Mouse (Mus musculus) cerebellum, adult 11-12 months (tissue): ENCODE results near the gene Tbcd.

ENCODE experiments used
- DNase-seq: peaks from one replicate; pipeline ENCODE4 v3.0.0; 2022

Tbcd gene

DNA sequence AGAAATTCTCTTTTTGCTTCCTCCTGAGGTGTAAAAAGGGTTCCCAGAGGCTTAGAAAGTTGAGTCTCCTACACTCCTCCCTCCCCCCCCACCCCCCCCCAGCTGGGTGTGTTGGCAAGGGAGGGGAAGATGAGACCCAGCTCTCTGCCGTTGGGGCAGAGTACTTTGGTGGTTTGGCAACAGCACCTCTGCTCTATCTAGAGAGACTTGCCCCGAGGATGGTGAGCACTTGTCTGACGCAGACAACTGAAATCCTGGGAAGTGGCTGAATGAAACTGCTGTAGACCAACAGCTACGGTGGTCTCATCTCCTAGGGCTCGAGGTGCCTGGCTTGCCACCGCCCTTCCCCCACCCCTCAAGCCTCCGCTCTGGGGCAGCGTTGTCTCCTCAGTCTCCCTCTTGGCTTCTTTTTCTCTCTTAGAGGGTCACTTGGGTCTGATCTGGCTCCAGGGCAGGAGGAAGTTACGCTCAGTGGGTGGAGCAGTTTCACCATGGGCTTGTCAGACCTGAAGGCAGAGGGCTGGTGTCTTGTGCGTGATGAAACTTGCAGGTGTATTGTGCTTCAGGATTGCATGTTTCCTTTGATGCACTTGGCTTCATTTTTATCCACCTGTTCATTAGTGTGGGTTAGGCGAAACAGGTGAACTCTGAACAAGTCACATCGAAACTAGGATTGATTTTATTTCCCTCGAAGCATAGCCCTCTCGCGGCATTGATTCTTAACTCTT lies 27.9 kb downstream of the Tbcd start:
- no peak for DNase-seq

DNA sequence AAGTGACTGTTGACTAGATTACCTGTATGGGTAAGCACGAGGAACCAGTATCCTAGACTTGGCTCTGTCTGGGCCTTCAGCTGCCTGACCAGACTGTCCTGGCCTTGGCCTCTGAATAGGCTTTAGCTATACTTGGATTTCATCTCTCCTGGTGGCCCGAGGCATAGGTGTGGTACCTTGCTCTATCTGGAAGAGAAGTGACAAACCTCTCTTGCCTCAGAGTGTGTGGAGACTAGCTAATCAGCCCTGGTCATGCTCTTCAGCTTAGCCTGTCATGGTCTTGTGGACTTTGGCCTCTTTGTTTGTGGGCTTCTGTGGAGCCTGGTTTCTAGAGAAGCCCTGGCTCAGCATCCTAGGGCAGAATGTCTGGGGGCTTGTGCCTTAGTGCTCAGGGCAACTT lies 29.4 kb downstream of the Tbcd start:
- no peak for DNase-seq

DNA sequence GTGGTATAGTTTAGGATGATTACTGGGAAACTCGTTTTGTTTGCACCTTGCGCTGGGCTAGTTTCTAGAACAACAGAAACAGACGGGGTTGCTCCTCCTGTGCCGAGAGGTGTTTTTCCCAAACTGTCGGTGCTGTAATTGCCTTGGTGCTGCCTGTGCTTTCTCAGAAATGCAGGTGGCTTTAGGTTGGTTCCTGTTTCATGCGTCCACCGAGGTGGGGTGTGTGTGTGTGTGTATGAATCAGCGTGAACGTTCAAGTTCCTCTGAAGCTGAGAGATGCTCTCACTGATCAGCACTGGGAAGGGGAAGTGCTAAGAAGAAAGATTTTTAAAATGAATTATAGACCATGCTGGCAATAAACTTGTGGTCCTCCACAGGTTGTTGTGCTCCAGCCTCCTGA lies 34.1 kb downstream of the Tbcd start:
- DNase-seq: no peak

DNA sequence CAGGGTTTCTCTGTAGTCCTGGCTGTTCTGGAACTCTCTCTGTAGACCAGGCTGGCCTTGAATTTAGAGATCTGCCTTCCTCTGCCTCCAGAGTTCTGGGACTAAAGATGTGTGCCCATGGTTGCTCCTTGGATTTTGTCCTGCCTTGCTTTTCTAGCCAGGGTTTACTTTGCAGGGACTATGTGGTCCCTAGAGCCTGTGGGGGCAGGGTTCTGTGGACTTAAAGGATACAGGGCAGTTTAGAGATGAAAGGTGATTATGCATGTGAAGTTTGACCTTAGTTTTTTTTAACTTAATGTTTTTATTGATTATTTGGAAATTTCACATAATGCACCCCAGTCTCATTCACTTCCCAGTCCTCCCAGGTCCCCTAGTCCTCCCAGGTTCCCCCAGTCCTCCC lies 38.9 kb downstream of the Tbcd start:
- DNase-seq: no peak

DNA sequence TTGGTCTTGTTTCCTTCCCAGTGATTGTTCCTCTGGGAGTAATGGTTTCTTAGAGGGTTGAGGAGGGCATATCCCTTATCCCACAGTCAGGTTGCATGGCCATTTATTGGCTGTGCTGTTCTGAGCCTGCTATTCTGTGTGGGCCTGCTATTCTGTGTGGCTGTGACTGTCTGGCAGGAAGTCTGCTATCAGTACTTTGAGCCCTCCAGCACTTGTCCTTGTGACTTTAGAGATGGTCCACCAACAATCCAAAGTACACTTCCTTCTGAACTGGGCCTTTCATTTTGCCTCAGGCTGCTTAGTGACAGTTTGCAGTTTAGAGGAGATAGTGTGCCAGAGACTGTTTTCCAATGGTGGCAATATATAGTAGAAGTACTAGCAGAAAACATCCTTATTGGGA lies 48.8 kb downstream of the Tbcd start:
- no peak for DNase-seq

DNA sequence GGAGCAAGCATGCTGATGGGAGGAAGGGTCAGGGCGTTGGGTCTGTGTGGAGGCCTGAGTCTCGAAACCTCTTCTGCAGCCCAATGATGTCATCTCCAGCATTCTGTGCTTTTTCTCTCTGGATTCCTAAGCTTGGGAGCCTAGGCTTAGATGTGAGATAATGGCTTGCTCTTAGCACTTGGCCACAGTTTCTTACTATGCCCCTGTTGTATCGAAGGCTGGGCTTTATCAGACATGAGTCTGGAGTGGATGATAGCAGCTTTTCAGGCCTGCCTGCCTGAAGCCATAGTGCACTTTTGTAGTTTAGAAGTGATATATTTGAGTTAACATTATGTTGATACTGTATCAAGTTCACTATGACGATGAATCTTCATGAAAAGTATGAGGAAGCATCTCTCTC lies 49.8 kb downstream of the Tbcd start:
- no peak for DNase-seq

DNA sequence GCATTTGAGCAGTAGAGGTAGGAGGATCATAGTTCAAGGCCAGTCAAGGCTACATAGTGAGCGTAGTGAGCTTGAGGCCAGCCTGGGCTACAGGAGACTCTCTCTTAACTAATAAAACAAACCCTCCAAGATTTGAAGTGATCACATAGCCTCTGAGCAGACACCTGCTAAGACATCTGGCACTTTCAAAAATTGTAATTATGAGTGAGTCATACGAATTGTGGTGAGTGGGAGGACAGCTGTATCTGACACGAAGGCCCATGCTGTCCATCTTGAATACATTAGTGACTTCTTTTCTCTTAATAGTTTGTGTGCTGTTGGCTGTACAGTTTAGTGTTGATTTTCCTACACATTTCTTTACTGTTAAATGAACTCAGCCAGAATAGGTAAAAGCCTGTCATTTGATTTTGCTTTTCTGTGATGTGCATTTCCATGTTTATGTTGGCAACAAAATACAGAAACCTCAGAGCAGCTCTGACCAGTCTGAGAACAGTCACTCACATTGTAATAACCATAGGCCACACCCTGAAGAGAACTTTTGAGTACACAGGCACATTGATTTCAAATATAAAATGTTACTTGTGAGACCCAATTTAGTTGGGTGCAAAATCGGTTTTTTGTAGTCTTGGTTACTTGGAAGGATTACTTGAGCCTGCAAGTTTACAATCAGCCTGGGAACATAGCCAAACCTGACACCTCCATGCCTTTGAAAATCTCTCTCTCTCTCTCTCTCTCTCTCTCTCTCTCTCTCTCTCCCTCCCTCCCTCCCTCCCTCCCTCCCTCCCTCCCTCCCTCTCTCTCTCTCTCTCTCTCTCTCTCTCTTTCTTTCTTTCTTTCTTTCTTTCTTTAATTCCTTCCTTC lies 50.5 kb downstream of the Tbcd start:
- no peak for DNase-seq

DNA sequence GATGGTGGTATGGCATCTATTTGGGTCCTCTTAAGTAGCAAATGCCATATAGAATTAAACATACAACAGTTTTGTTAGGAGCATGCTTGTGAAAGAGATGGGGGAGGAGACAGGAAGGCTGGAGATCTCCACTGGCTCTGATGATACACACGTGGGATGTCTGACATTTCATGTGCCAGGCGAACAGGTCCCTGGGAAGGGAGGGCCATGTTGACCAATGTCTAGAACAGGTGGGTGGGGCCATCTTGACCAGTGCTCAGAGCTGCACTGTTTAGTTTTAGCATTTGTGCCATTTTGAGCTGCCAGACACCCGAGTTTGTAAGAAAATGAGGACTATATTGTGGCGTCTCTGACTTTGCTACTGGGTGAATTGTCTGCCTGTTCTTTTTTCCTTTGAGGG lies 56.7 kb downstream of the Tbcd start:
- no peak for DNase-seq

DNA sequence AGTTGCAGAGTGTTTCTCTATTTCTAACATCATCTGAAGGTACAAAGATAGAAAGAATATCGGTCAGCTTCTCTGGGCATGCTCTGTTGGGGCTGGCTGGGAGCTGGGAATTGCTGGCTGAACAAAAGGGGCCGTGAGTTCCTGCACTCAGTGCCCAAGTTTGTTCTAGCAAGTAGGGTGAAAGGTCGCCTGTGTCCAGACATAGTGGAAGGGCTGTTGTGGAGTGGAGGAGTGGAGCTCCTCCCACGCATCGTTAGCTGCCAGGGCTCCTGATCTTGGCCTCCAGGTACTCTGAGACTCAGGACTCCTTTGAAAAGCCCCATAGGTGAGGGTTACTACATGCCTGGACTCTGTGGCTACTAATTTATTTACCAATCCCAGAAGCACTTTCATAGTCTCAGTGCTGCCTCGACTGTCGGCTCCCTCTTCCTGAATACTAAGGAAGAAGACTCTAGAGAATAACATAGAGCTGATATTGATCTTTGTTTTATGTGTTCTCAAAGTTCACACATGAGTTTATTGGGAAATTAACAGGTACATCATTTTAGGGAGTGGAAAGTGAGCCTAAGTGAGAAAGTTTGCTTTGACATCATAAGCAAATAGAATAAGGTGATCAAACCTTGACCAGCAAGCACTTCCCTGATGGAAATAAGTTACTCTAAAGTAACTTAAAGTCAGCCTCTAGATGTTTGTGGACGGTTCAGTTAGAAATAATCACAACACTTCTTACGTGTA lies 58.9 kb downstream of the Tbcd start:
- DNase-seq: no peak

DNA sequence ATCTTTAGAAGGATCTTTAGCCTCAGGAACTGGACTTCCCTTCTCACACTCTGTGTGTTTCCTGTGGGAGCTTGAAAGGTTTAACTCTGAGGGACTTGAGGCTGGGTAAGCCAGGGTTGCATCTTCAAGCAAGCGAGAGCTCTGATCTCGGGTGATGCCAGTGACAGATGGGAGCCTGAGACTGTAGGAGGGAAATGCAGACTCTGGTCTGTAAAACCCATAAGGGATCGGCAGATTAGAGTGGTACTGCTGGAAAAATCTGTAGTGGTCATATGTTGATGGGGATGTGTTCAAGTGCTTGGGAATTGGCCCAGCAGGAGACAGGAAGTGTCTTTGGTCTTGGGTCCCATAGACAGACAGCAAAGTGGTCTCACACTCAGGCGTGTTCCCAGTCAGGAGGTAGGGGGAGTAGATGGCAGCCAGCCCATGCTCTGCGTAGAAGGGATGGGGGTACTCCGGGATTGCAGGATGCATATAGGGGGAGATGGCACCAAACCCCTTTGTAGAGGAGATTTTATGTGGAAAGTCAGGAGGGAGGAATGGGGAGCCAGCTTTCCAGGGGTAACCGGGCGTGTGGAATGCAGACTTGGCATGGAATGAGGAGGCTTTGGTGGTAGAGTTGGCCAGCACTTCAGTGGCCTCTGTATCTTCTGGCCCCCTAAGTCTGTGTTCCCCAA lies 61.3 kb downstream of the Tbcd start:
- DNase-seq: peak; percentile 37

DNA sequence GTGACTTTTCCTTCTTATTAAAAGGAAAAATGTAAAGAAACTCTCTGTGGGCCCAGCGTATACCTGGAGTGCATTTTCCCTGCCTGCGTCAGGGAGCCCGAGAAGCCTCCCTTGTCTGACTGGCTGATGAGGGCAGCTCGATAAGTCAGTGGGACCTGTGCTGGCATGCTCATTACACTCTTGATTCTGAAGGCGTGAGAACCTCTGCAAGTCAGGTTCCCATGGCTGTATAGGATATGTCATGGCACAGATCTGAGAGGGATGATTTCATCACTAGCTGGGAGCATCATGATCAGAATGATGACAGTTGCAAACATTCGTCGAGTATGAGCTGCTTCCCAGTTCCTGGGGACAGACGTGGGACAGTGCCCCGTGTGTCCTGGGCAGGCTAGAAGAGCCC lies 64.2 kb downstream of the Tbcd start:
- DNase-seq: no peak

DNA sequence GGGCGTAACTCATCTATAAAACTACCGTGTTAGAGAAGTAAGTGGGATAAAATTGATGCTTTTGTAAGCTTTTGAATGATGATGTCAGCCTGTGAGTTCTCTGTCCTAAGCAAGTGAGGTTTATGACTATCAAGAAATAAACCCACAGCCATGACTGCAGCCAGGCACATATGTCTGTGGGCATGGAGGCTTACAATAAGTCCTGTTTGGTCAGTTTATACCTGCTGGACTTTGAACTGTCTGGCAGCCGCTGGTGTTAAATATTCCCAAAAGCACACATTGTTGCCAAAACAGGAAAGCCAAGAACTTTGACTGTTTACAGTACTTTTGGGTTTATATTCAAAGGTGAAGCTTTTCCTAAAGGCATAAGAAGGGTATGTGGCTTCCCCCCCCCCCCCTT lies 65.2 kb downstream of the Tbcd start:
- no peak for DNase-seq

DNA sequence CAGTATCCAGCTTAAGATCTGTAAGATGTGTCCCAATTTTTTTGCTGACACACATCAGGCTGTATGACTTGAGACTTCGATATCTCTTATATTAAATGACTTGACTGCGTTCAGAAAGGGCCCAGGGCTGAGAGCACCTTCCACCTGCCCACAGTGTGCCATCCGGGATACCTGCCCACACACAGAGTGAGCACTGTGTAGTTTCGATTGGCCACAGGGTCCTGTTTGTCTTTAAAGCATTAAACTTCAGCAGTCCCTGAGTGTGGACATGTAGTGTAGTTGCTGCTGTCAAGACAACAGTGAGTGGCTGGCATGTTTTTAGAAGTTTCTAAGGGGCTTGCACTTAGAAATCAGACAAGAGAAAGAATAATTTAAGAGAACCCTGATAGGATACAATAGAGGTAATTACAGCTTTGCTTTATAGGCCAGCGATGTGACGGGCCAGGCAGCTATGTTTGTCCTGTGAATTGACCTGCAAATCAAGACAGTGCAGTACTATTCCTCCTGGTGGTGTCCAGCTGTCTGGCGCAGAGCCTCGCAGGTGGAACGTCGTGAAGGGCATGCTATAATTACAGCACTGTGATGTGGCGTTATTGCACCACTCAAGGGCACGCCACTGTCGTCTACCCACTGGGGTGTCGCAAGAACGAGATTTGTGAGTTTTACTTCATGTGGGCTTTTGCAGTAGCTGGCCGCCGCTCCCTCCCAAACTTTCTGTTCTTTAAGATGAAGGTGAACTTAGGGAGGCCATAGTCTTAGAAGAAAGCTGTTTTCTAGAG lies 66.1 kb downstream of the Tbcd start:
- DNase-seq: no peak

DNA sequence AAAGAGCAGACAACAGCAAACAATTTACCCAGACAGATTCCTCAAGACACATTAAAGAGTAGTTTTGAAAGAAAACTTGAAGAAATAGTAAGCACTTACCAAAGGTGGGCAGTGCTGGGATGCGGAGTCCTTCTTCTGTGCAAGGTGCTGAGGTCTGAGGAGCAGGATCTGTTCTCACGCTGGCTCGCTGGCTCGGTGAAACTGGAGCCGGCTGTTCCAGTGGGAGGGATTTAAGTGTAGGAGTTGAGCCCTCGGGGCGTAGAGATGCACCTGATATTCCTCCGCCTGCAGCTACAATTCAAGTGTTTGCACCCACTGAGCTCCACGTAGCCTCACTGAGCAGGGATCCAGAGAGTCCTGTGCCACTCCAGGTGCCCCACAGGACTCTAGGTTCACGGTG lies 67.4 kb downstream of the Tbcd start, which contains the start of gene Zfp750:
Zfp750 (minus strand) TSS at position 203 of the 400 bp plus-strand sequence.
- no peak for DNase-seq

DNA sequence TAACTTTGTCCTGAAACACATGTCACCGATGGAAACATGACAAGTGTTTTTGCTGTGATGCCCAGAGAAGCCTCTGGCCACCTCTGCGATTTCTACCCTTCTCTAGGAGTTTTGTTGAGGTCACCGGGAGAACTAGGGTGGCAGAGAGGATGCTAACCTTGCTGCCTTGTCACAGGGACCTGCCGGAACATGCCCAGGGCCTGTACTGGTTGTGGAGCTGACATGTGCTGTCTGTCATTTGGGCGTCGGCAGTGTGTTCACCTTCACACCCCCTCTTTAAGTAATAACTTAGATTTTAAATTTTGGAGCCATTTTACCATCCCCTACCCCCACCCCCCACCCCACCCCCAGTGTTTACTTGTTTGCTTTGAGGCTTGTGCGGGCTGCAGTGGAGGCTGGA lies 68.0 kb downstream of the Tbcd start:
- no peak for DNase-seq

DNA sequence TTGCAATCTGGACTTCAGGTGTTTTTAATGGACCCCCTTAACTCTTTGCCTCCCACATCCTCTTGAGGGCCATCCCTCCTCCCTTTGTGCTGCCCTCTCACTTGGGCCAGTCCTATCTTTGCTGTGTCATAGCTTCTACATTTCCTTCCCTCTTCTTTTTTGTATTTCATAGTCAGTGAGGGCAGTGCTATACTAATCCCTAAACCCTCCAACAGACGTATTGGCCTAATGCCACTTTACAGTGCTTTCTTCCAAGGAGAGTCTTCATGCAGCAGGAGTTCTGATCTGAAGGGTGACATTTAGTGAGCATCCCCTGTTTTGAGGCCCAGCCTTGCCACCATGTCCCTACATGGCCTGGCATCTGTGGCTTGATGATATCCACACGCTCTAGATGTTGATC lies 69.0 kb downstream of the Tbcd start:
- DNase-seq: no peak

DNA sequence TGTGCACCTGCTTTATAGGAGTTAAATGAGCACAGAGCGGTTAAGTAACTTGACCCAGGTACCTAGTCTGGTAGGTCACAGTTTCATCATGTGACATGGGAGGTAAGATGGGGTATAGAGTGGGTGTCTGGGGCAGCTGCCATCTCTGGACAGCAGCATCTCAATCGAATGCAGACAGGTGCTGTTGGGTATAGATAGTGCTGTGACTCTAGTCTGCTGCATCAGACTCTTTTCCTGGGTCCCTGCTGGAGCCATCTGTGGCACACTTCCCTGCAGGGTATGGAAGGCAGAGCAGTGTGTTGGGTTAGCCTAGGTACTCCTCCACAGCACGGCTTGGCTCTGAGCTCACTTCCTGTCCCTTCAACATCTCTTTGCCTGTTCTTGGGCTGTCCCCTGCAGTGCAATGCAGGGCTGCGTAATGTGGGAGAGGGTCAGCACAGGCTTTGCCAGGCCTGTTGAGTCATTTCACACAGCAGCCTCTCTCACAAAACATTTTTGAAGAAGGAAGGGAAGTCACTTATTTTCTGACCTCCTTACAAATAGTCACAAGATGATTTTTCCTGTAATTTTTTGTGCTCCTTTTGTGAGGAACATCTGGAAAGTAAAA lies 70.5 kb downstream of the Tbcd start:
- no peak for DNase-seq

DNA sequence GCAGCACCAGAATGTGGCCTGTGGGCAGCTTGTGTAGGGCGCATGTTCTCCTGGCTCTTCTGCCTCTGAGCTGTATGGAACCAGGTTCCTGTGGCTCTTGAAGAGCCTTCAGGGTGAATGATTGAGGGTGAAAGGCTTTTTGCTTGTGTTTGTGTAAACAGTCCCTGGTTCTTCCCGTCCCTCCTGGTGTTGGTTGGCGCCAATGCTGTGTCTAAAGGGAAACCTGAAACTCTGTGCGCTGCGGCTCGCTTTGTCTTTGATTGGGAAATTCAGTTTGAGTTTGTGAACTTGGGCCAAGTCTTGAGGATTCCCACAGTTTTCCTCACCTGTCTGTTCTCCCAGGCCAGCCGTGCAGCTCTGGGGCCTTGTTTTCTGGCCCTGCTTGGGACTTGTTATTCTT lies 72.4 kb downstream of the Tbcd start:
- DNase-seq: peak; percentile 36

DNA sequence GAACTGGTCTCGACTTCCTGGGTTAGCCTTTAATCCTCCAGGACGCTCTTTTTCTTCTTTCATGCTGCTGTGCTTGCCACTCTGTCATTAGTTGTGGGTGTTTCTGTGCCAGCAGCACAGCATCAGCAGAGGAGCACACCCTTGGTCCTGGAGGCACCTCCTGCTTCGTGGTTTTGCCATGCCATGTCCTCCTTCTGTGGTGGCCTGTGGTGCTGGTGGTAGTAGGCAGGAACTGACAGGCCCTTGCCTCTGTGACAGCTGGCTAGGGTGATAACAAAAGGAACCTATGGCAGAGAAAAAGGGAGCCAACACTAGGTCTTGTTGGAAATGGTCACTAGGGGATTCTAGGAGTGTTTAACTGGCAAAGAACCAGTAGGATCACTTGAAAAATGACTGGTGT lies 78.0 kb downstream of the Tbcd start:
- no peak for DNase-seq

DNA sequence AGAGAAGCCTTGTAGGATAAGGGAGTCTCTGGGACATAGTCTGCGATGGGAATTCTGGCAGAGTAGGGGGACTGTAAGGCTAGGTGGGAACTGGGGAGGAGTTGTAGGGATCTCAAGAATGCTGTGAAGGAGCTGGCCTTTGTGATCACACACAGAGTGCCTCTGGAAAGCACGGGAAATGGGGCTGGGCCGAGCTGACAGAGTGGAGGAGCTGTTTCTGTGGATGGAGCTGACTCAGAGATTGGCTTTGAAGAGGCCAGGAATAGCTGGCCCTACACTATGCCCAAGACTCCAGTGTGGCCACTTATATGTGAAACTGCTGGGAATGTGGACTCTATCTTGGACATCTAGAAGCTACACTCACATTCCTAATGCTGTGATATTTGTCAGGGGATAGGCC lies 84.8 kb downstream of the Tbcd start:
- no peak for DNase-seq

DNA sequence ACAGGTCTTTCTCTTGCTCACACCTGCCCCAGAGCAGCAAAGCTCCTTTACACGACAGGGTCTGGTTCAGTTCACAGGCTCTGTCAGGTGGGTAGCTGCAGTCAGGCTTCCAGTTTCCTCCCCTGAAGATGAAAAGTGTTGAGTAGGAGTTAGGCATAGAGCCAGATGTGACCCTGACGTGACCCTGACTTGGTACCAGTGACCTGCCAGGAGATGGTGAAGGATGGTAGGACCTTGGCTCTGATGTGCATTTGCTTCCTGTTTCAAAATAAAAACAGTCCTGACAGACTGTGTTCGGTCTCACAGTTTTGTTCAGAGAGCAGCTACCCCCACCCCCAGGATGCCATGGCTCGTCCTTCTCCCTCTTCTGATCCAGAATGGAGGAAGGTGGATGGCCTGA lies 90.7 kb downstream of the Tbcd start:
- no peak for DNase-seq

DNA sequence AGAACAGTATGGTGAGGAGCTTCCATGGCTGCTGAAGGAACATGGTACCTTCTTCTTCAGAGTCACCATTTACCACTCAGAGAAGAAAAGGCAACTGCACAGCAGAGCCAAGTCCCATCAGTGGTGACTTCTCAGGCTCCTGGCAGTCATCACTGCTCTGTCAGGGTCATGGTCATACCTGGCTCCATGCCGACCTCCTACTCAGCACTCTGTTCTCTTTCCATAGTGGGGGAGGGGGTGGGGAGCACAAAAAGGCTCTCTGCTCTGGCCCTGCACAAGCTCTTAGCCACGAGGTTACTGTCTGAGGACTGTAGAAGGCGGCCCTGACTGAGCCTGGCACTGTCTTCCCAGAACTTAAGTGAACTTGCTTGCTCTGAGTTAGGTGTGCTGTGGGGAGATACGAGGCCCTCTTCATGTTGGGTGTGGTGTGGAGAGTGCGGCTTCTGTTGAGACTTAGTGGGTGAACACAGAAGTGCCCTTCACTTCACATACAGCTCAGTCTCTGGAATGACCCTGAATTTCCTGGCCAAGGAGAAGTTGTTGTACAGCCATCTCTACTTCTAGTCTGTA lies 91.6 kb downstream of the Tbcd start:
- DNase-seq: peak; percentile 55
